Mouse (Mus musculus) lung, adult 2 months (tissue): ENCODE measurements around the gene Tekt3. TPM values are rescaled to one million over a fixed set of nuclear protein-coding genes. Genes with fewer than 3 reads are reported as not detected.

Experiments used
- DNase-seq: peaks from one replicate; pipeline ENCODE4 v3.0.0; 2022
- H3K4me1 ChIP-seq: fragments of 200-500 bp; 2 replicates; pipeline ENCODE4 v1.6.1; 2011; ENCODE audit warnings: low read length; ENCODE audit not compliant: control insufficient read depth, insufficient read depth
- H3K4me3 ChIP-seq: fragments of 200-500 bp; replicated peaks from 2 replicates; pipeline ENCODE3; 2011; ENCODE audit warnings: low read depth, mild to moderate bottlenecking, control low read depth, low read length; ENCODE audit errors: extremely low read depth
- CTCF ChIP-seq: fragments of 200-500 bp; IDR thresholded peaks from 2 replicates; pipeline ENCODE4 v1.5.1; 2011; ENCODE audit warnings: mild to moderate bottlenecking, low read length, control low read depth; ENCODE audit not compliant: insufficient read depth
- POLR2A ChIP-seq: fragments of 200-500 bp; IDR thresholded peaks from 2 replicates; pipeline ENCODE4 v1.6.1; 2011; ENCODE audit warnings: low read depth, mild to moderate bottlenecking, control low read depth, low read length, borderline replicate concordance; ENCODE audit errors: extremely low read depth
- WGBS: fragments of 180-500 bp; shearing (Covaris S2); methylation state at CpG from one replicate; pipeline ENCODE4 v1.1.7; 2018; 5-methylcytosine and 5-hydroxymethylcytosine counted together
- polyA plus RNA-seq: library from polyadenylated mRNA; depleted of rRNA; stranded (reverse); fragments of >200 nt; gene quantifications from 2 replicates; pipeline ENCODE4 v1.2.3, GENCODE M21; 2012

The Tekt3 gene
- polyA plus RNA-seq, 1 experiment: 0.40 TPM

GRCm38 (mm10) chr11:63028131-63028530 is 33.3 kb upstream of the Tekt3 start:
- H3K4me3 ChIP-seq: no peak overlapping the region
- peaks cover 28% of the 10 kb centered on the region for H3K4me1 ChIP-seq
- 78% methylated on average over 3 of the region's 3 CpGs for WGBS
- TF ChIP-seq POLR2A (no peak), CTCF (no peak)
- no peak for DNase-seq

- no peak for TF ChIP-seq CTCF
- TF ChIP-seq POLR2A: no peak
- DNase-seq: no peak
- WGBS: 57% methylated on average over 4 of the region's 4 CpGs
- Histone ChIP-seq H3K4me3 (no peak overlapping the region), H3K4me1 (peaks cover 26% of the 10 kb centered on the region)
Measured at GRCm38 (mm10) chr11:63029148-63029714, 32.2 kb upstream of the Tekt3 start.

DNA sequence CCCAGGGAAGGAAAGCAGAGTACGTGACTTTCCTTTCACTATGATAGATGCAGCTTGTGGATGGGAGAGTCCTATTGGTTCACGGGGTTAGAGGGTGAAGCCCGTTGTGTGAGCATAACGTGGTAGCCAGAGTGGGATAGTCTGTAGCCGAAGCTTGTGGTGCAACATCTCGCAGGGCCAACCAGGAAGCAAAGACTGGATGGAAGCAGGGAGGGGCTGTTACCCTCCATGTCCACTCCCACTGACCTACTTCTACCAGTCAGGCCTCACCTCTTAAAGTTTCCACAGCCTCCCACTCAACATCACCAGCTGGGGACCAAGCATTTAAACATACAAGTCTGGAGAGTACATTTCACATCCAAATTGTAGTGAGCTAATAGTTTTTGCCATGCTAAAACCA is 31.7 kb upstream of the Tekt3 start:
- H3K4me1 ChIP-seq: peaks cover 26% of the 10 kb centered on the region
- no peak for DNase-seq
- no peak for TF ChIP-seq POLR2A
- TF ChIP-seq CTCF: no peak
- 60% methylated on average over 6 of the region's 6 CpGs for WGBS
- H3K4me3 ChIP-seq: no peak overlapping the region

GRCm38 (mm10) chr11:63035420-63036211 is 25.8 kb upstream of the Tekt3 start:
- no peak for DNase-seq

DNA sequence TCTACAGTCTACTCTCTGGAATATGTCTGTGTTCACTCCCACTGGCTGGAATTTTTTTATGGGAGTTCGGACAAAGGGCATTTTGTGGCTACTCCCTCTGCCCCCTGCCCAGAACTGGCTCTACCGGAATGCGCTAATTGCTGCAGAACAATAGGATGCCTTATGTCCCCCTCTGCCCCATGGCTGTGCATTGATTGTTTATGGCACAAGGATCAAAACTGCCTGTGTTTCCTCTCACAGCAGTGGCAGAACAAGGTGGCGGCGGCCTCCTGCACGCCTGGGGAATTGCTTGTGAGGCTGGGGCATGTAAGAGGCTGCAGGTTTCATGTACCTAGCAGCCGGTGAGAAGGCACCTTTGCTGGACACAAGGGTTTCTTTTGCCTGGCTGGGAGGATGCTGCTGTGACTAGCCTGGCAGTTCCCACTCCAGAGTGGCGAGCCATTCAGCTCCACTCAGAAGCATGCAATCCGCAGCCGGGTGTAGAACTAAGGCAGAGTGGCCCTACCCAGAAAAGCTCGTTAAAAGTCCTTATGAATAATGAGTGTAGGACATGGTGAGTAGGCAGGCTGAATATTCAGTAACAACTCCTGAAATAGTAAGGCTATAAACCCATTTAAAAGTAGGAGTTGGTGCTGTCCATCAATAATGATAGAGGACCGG is 21.3 kb upstream of the Tekt3 start:
- DNase-seq: no peak
- H3K4me1 ChIP-seq: no peaks in the 10 kb centered on the region
- H3K4me3 ChIP-seq: no peak overlapping the region
- TF ChIP-seq POLR2A (no peak), CTCF (no peak)
- 71% methylated on average over 12 of the region's 12 CpGs for WGBS

More at GRCm38 (mm10) chr11:63035420-63036211, 25.8 kb upstream of the Tekt3 start:
- WGBS: 72% methylated on average over 11 of the region's 11 CpGs
- Histone ChIP-seq H3K4me1 (no peaks in the 10 kb centered on the region), H3K4me3 (no peak overlapping the region)
- TF ChIP-seq CTCF (no peak), POLR2A (no peak)

DNA sequence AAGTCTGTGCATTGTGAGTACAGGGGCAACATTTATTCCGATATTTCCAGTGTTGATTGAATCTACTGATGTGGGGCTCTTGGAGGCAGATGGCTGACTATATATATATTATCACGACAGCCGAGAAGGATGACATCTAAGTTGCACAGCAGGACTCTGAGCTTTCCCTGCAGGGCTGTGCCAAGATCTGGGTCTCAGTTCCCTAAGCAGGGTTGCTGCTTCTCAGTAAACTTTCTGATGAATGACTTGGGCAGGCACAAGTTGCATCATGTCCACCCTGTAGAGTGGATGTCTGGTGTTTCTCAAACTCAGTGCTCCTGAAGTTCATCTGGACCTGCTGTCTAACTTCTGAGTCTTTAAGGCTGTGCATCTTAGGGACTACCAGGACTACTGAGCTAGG is 15.7 kb upstream of the Tekt3 start:
- WGBS: 66% methylated on average over 3 of the region's 3 CpGs
- H3K4me1 ChIP-seq: no peaks in the 10 kb centered on the region; the same call in 1 of the 2 replicates
- TF ChIP-seq CTCF: no peak
- no peak for TF ChIP-seq POLR2A
- DNase-seq: no peak
- H3K4me3 ChIP-seq: no peak overlapping the region

GRCm38 (mm10) chr11:63046380-63046779 is 15.1 kb upstream of the Tekt3 start:
- WGBS: 79% methylated on average over 8 of the region's 8 CpGs
- no peak for TF ChIP-seq CTCF
- no peak for TF ChIP-seq POLR2A
- no peak overlapping the region for H3K4me3 ChIP-seq
- DNase-seq: no peak
- H3K4me1 ChIP-seq: no peaks in the 10 kb centered on the region; the same call in 1 of the 2 replicates

- H3K4me1 ChIP-seq: no peaks in the 10 kb centered on the region; the same call in 1 of the 2 replicates
- DNase-seq: no peak
- H3K4me3 ChIP-seq: no peak overlapping the region
- TF ChIP-seq CTCF: no peak
- TF ChIP-seq POLR2A: no peak
- 96% methylated on average over 6 of the region's 6 CpGs for WGBS
Measured at GRCm38 (mm10) chr11:63050362-63050932, 11.0 kb upstream of the Tekt3 start.

DNA sequence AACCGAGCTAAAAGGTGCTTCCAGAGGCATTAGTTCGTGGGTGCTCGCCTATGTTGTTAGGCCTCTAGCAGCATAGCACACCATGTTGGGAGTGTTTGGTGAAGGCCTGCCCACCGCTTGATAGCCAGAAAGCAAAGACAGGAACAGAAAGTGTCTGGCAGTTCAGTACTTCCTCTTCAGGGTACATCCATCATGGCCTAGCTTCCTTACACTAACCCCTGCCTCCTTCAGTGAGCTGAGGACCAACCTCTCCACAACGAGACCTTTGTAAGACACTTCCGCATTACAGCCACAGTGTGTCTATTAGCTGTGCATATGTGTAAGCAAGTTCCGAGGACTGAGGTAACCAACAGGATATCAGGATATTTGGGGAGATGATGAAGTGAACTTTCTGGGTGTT is 10.4 kb upstream of the Tekt3 start:
- 84% methylated on average over 7 of the region's 7 CpGs for WGBS
- no peak for TF ChIP-seq CTCF
- TF ChIP-seq POLR2A: no peak
- H3K4me1 ChIP-seq: no peaks in the 10 kb centered on the region; the same call in 1 of the 2 replicates
- H3K4me3 ChIP-seq: no peak overlapping the region
- DNase-seq: no peak
